Mouse (Mus musculus) ES-Bruce4 (cell line): ENCODE results near the gene Tssk3.

Experiments
- CTCF ChIP-seq: IDR thresholded peaks from one replicate; pipeline ENCODE4 v1.8.1; 2011; ENCODE audit warnings: low read depth, low read length
- POLR2A ChIP-seq: IDR thresholded peaks from one replicate; pipeline ENCODE4 v1.8.1; 2011; ENCODE audit warnings: low read length; ENCODE audit not compliant: insufficient read depth

GRCm38 (mm10) chr4:129496631-129497030 is 5.8 kb upstream of the Tssk3 start:
- no peak for TF ChIP-seq CTCF
- TF ChIP-seq POLR2A: no peak
